Mouse (Mus musculus) spleen, adult 2 months (tissue): ENCODE data around the gene Akr1b8.

Experiments used
- CTCF ChIP-seq: fragments of 200-500 bp; IDR thresholded peaks from 2 replicates; pipeline ENCODE4 v1.5.1; 2011; ENCODE audit warnings: mild to moderate bottlenecking, inconsistent platforms; ENCODE audit not compliant: insufficient read depth, insufficient read length, insufficient replicate concordance; ENCODE audit errors: extremely low read depth
- POLR2A ChIP-seq: fragments of 200-500 bp; IDR thresholded peaks from 2 replicates; pipeline ENCODE4 v1.6.1; 2011; ENCODE audit warnings: low read depth, low read length, inconsistent platforms

- TF ChIP-seq CTCF (no peak), POLR2A (no peak)
Observed at GRCm38 (mm10) chr6:34331379-34331778, 22.5 kb upstream of the Akr1b8 start.
